Mouse (Mus musculus): ENCODE measurements around the gene Fam19a3. TPM values are rescaled to one million over a fixed set of nuclear protein-coding genes. Genes with fewer than 3 reads are reported as not detected.
A peak's percentile ranks its signal among the peaks of the same experiment; 100 is the strongest.

Gene Fam19a3
- polyA plus RNA-seq, 1 experiment from 2014 or later, result not detected

DNA sequence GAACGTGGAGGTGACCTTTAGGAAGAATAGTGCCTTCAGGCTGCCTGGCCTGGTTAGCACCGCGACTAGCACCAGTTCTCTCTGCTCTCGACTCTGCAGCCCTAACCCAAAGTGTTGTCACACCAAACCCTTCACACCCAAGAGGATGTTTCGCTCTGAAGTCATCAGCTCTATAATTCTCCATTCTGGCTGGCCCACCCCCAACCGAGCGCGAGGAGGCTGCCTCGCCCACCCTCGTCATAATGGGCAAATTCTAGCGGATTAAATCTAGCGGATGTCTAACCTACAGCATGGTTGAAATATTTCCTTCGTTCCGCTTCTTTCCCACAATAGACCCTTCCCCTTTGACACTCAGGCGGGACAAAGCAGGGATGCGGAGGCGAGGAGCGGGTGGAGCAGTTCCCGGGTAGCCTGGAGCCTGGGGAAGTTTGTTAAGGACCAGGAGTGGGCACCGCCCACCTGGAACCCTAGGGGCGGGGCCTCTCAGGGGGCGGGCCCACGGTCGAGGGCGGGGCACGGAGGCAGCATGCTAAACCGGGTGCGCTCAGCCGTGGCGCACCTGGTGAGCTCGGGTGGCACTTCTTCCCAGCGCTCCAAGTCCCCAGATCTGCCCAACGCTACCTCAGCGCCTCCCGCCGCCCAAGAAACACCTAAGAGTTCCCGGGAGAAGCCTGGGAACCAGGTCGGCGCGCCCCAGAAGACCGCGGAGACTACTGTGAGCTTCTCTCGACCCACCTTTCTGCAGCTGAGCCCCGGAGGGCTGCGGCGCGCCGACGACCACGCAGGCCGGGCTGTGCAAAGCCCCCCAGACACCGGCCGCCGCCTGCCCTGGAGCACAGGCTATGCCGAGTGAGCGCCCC lies 849 bp downstream of the Fam19a3 start, which contains the start of gene Ppm1j:
Gene Ppm1j (plus strand): TSS at position 496 of the 860 bp plus-strand sequence.
- DNase-seq (peak; percentile 46), ATAC-seq (ENCODE audit: low read depth) (peak; percentile 57)
- Histone ChIP-seq H3K4me2 (peak within 1 kb of the TSS; percentile 78), H3K9ac (peak within 1 kb of the TSS; percentile 29; the same call in 1 of the 2 replicates), H3K36me3 (no peaks in the 10 kb centered on the region), H3K9me3 (replicated peaks) (no peaks in the 10 kb centered on the region), H3K27me3 (peaks cover 100% of the 10 kb centered on the region), H3K4me3 (replicated peaks) (peak within 1 kb of the TSS; percentile 59), H3K4me1 (replicated peaks) (peaks cover 25% of the 10 kb centered on the region), H3K27ac (no peak within 1 kb of the TSS)
- under 1% methylated on average over 56 of the region's 56 CpGs for WGBS (ENCODE audit: insufficient replicate concordance)

DNA sequence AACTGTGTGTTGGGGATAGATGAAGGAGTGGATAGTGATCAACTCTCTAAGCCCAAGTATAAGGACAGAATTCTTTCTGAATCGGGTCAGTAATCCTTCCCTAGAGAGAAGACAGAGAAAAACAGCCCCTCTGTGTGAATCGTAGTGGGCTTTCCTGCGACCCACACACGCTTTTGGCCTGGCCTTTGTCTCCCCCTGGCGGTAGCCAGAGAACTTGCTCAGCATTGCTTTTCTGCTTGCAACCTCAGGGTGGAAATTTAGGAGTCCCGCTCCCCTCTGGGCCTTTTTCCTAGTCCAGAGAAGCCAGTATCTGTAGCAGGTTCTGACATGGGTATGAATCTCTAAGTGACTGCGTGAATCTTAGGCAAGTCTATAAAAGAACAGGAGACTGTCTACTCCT lies 1.7 kb downstream of the Fam19a3 start:
- DNase-seq, result no peak
- 2% methylated on average over 7 of the region's 7 CpGs for WGBS (ENCODE audit: insufficient replicate concordance)
- Histone ChIP-seq H3K4me1 (replicated peaks) (peaks cover 25% of the 10 kb centered on the region), H3K27me3 (peaks cover 97% of the 10 kb centered on the region), H3K9ac (no peak overlapping the region), H3K9me3 (replicated peaks) (no peaks in the 10 kb centered on the region), H3K4me2 (no peak overlapping the region), H3K27ac (no peak overlapping the region), H3K36me3 (no peaks in the 10 kb centered on the region), H3K4me3 (replicated peaks) (no peak overlapping the region)
- no peak for ATAC-seq (ENCODE audit: low read depth)

DNA sequence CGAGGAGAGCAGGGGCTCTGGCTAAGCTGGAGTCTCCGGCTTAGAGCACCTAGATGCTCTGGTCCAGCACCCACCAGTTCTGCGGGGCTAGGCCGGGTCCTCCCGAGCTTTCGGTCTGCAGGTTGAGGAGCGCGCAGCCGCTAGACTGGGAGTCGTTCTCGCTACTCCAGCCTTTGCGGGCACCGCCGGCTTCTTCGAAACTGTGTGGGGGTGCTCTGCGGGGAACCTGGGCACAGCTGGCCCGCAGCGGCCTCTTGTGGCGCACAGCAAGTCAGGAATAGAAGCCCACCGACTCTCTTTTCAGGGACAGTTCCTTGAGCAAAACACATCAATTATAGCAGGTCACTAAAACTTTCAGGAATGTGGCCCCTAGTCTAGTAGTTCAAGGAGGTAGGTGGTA lies 4.3 kb downstream of the Fam19a3 start:
- no peak overlapping the region for H3K9ac ChIP-seq
- no peak overlapping the region for H3K27ac ChIP-seq
- peaks cover 87% of the 10 kb centered on the region for H3K27me3 ChIP-seq
- peak overlapping the region; percentile 21; the same call in 1 of the 2 replicates for H3K4me3 ChIP-seq (replicated peaks)
- no peaks in the 10 kb centered on the region for H3K9me3 ChIP-seq (replicated peaks)
- no peak for ATAC-seq (ENCODE audit: low read depth)
- H3K4me1 ChIP-seq (replicated peaks), result peaks cover 24% of the 10 kb centered on the region
- no peak for DNase-seq
- WGBS (ENCODE audit: insufficient replicate concordance), result 4% methylated on average over 20 of the region's 20 CpGs
- no peaks in the 10 kb centered on the region for H3K36me3 ChIP-seq
- peak overlapping the region; percentile 40 for H3K4me2 ChIP-seq

DNA sequence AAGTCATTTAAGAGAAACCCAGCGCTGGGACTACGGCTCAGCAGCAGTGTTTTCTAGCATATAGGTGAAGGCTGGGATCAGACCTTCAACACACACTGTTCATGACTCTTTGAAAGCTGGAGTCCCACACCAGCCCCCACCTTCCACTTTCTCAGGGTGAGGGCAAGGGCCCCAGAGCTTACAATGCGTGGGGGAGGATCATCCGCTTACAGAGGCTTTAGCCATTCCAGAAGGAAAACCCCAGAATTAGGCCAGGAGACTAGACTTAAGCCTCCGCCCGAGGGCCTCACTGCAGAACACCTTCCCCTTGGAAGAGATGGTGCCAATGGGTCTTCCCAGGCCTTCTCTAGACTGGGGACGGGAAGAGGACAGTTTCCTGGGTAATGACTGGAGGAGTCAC lies 8.3 kb downstream of the Fam19a3 start:
- Histone ChIP-seq H3K27me3 (peaks cover 53% of the 10 kb centered on the region), H3K4me2 (no peak overlapping the region), H3K4me3 (replicated peaks) (no peak overlapping the region), H3K9me3 (replicated peaks) (no peaks in the 10 kb centered on the region), H3K9ac (no peak overlapping the region), H3K36me3 (no peaks in the 10 kb centered on the region), H3K4me1 (replicated peaks) (peaks cover 9% of the 10 kb centered on the region), H3K27ac (no peak overlapping the region)
- WGBS (ENCODE audit: insufficient replicate concordance), result 83% methylated on average over 7 of the region's 7 CpGs
- DNase-seq (no peak), ATAC-seq (ENCODE audit: low read depth) (no peak)

- H3K9ac ChIP-seq, result no peak overlapping the region
- H3K27ac ChIP-seq, result no peak overlapping the region
- DNase-seq (no peak), ATAC-seq (ENCODE audit: low read depth) (no peak)
- peaks cover 6% of the 10 kb centered on the region for H3K4me1 ChIP-seq (replicated peaks)
- no peak overlapping the region for H3K4me2 ChIP-seq
- peaks cover 35% of the 10 kb centered on the region for H3K27me3 ChIP-seq
- 29% methylated on average over 6 of the region's 6 CpGs for WGBS (ENCODE audit: insufficient replicate concordance)
- no peaks in the 10 kb centered on the region for H3K36me3 ChIP-seq
- H3K9me3 ChIP-seq (replicated peaks), result no peaks in the 10 kb centered on the region
- no peak overlapping the region for H3K4me3 ChIP-seq (replicated peaks)
These were observed 10.2 kb downstream of the Fam19a3 start for GRCm38 (mm10) chr3:104771460-104771859.

DNA sequence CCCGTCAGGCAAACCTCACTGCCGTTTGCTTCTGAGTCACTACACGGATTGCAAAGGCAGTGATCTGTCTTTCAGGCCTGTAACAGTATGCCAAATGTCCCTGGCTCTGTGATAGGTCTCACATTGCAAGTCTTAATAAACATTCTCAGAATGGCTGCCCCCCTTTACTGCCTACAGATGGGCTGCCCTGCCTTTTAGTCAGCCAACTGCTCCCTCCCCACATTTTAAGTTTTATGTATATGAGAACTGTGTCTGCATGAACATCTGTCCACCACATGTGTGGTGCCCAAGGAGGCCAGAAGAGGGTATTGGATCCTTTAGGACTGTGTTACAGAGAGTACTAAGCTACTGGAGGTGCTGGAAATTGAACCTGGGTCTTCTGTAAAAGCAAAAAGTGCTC lies 10.7 kb downstream of the Fam19a3 start:
- Histone ChIP-seq H3K4me2 (no peak overlapping the region), H3K4me3 (replicated peaks) (no peak overlapping the region), H3K27ac (no peak overlapping the region), H3K27me3 (peaks cover 29% of the 10 kb centered on the region), H3K9ac (no peak overlapping the region), H3K36me3 (no peaks in the 10 kb centered on the region), H3K9me3 (replicated peaks) (no peaks in the 10 kb centered on the region), H3K4me1 (replicated peaks) (peaks cover 6% of the 10 kb centered on the region)
- 65% methylated on average over 3 of the region's 3 CpGs for WGBS (ENCODE audit: insufficient replicate concordance)
- no peak for DNase-seq
- ATAC-seq (ENCODE audit: low read depth), result no peak

DNA sequence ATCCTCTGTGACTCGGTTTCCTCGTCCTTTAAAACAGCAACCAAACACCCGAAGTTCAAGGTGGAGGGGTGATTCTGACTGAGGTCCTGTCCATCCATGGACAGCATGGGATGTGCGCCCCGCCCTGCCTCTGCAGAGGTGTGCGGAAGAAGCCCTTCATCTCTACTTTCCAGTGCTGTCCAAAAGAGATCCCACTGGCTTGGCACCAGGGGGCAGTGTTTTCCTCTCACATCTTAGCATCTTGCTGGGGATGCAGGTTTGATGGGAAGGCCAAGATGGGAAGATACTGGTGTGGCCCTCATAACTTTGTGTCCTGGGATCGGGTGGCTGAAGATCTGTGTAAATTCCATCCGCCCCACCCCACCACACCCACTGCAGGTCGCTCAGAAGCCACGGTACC lies 11.6 kb downstream of the Fam19a3 start:
- Histone ChIP-seq H3K27ac (no peak overlapping the region), H3K9ac (no peak overlapping the region), H3K27me3 (peaks cover 23% of the 10 kb centered on the region), H3K4me1 (replicated peaks) (peaks cover 6% of the 10 kb centered on the region), H3K9me3 (replicated peaks) (no peaks in the 10 kb centered on the region), H3K4me2 (no peak overlapping the region), H3K36me3 (no peaks in the 10 kb centered on the region), H3K4me3 (replicated peaks) (no peak overlapping the region)
- WGBS (ENCODE audit: insufficient replicate concordance), result 48% methylated on average over 10 of the region's 10 CpGs
- DNase-seq (no peak), ATAC-seq (ENCODE audit: low read depth) (no peak)

DNA sequence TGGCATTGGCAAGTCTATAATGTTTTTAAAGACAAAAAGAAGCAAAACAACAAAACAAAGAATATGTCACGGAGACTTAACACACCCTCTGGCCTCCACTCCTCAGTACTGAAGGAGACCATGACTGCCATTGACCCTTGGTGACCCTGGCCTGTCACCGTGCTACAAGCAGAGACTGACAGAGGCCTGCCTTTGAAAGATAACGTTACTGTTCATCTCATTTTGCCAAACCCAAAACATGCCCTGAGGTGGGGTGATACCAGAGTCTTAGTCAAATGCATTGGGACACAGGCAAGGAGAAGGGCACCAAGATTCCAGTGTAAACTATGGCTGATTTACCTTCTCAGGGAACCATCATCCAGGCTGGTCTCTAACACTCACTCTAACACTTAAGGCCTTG lies 12.5 kb downstream of the Fam19a3 start:
- H3K9me3 ChIP-seq (replicated peaks), result no peaks in the 10 kb centered on the region
- H3K9ac ChIP-seq, result no peak overlapping the region
- WGBS (ENCODE audit: insufficient replicate concordance), result 27% methylated on average over 3 of the region's 3 CpGs
- H3K4me3 ChIP-seq (replicated peaks), result no peak overlapping the region
- peaks cover 6% of the 10 kb centered on the region for H3K4me1 ChIP-seq (replicated peaks)
- no peaks in the 10 kb centered on the region for H3K36me3 ChIP-seq
- H3K27me3 ChIP-seq, result peaks cover 18% of the 10 kb centered on the region
- DNase-seq (no peak), ATAC-seq (ENCODE audit: low read depth) (peak; percentile 56)
- no peak overlapping the region for H3K27ac ChIP-seq
- H3K4me2 ChIP-seq, result no peak overlapping the region

GRCm38 (mm10) chr3:104767716-104768115 lies 13.9 kb downstream of the Fam19a3 start:
- Histone ChIP-seq H3K9me3 (replicated peaks) (no peaks in the 10 kb centered on the region), H3K4me3 (replicated peaks) (no peak overlapping the region), H3K27ac (no peak overlapping the region), H3K4me2 (no peak overlapping the region), H3K4me1 (replicated peaks) (peaks cover 17% of the 10 kb centered on the region), H3K36me3 (no peaks in the 10 kb centered on the region), H3K9ac (no peak overlapping the region), H3K27me3 (peaks cover 9% of the 10 kb centered on the region; the same call in 1 of the 2 replicates)
- DNase-seq (no peak), ATAC-seq (ENCODE audit: low read depth) (no peak)
- 48% methylated on average over 4 of the region's 4 CpGs for WGBS (ENCODE audit: insufficient replicate concordance)

GRCm38 (mm10) chr3:104767141-104767540 lies 14.5 kb downstream of the Fam19a3 start:
- Histone ChIP-seq H3K4me3 (replicated peaks) (no peak overlapping the region), H3K9ac (no peak overlapping the region), H3K27me3 (0 out of 2 replicates have a peak, but pooled peaks cover 4% of the 10 kb centered on the region), H3K9me3 (replicated peaks) (no peaks in the 10 kb centered on the region), H3K36me3 (no peaks in the 10 kb centered on the region), H3K4me1 (replicated peaks) (peaks cover 20% of the 10 kb centered on the region), H3K27ac (no peak overlapping the region), H3K4me2 (no peak overlapping the region)
- ATAC-seq (ENCODE audit: low read depth) (no peak), DNase-seq (no peak)
- 35% methylated on average over 2 of the region's 2 CpGs for WGBS (ENCODE audit: insufficient replicate concordance)

GRCm38 (mm10) chr3:104765021-104765420 lies 16.6 kb downstream of the Fam19a3 start:
- Histone ChIP-seq H3K4me1 (replicated peaks) (peaks cover 32% of the 10 kb centered on the region), H3K4me2 (no peak overlapping the region), H3K27ac (no peak overlapping the region), H3K36me3 (no peaks in the 10 kb centered on the region), H3K4me3 (replicated peaks) (no peak overlapping the region), H3K9ac (no peak overlapping the region), H3K27me3 (peaks cover 3% of the 10 kb centered on the region), H3K9me3 (replicated peaks) (no peaks in the 10 kb centered on the region)
- no peak for ATAC-seq (ENCODE audit: low read depth)
- no peak for DNase-seq
- WGBS (ENCODE audit: insufficient replicate concordance), result 10% methylated on average over 4 of the region's 4 CpGs
